Mouse (Mus musculus): ENCODE data around the gene Fgf4.
A peak's percentile ranks its signal among the peaks of the same experiment; 100 is the strongest.

Fgf4 gene

GRCm38 (mm10) chr7:144908705-144909104 lies 61.5 kb downstream of the Fgf4 start:
- DNase-seq (ENCODE audit: low read depth, low spot score), result peak; percentile 85

GRCm38 (mm10) chr7:144911121-144911520 lies 64.0 kb downstream of the Fgf4 start:
- DNase-seq (ENCODE audit: low read depth, low spot score), result no peak

GRCm38 (mm10) chr7:144912897-144913296 lies 65.7 kb downstream of the Fgf4 start:
- no peak for DNase-seq (ENCODE audit: low read depth, low spot score)

GRCm38 (mm10) chr7:144914296-144914947 lies 67.3 kb downstream of the Fgf4 start:
- DNase-seq (ENCODE audit: low read depth, low spot score), result peak; percentile 92

Data from R1 (cell line).